In the genomic region with DNA sequence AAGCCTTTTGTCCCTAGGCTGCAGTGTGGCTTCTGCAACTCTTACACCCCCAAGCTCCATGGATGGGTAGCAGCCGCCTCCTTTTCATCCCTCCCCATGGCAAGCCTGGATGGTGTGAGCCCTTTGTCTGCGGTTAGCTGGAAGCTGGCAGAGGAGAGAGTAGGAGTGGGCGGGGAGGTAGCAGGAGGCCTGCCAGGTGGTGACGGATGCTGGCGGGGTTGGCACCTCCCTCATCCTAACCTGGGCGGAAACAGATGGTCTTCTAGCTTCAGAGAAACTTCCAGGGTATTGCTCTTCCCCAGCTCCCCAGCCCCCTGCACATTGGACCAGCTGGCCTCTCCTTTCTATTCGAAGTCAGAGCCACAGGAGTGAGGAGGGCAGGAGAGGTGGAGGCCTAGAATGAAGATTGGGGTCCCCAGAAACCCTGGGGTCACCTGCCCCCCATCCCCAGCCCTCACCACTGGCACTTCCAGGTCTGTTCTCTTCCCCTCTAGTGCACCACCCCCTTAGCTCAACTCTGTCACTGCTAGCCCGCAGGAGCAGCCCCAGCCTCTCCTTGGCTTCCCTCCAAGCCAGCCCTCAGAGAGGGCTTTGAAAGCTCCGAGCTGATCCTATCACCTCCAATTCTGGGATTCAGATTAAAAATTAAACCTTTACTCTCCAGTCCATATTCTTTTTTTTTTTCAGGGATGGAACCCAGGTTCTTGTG, we compare ENCODE assay signal across 10 mouse cellular contexts. TPM values are rescaled to one million over a fixed set of nuclear protein-coding genes. Genes with fewer than 3 reads are reported as not detected.
DNase-seq lines count a peak whose midpoint lies in the region; ATAC-seq lines count a peak whose summit lies in the region.
"Had no signal": no experiment of that assay in that cellular context is flagged by ENCODE, and none has a peak within 500 bp of the region (broad histone marks: within the 10 kb centered on the region; RNA-seq: fewer than 3 reads in every experiment).

No protein-coding gene starts in this region.

- H3K4me1 ChIP-seq in forebrain, embryonic 16.5 days (replicated peaks; ENCODE audit: control insufficient read depth, insufficient read depth, low read length), result peaks cover 44% of the 10 kb centered on the region

- H3K27ac ChIP-seq in forebrain, embryonic 16.5 days (ENCODE audit: low read length), result peak overlapping the region; percentile 88

- intact Hi-C loops in heart, postnatal 25 days (cut with DNase I), result loop anchor here (2.0 kb wide), 1 partner anchor 31 kb away; no protein-coding TSS in a partner anchor

- peak; percentile 67 for ATAC-seq in forebrain, embryonic 16.5 days

- H3K36me3 ChIP-seq in forebrain, embryonic 16.5 days (ENCODE audit: control insufficient read depth, insufficient read depth), result no peaks in the 10 kb centered on the region

- peak; percentile 21 for DNase-seq in layer of hippocampus, adult 11-12 months (ENCODE audit: low spot score)
- DNase-seq in layer of hippocampus, adult 9-10 months (ENCODE audit: low spot score), result no peak
- peak; percentile 95 for DNase-seq in cerebellum, adult 11 months
- peak; percentile 51 for DNase-seq in right cerebral cortex, postnatal 25 days
- DNase-seq in heart, postnatal 25 days (ENCODE audit: low spot score), result no peak
- DNase-seq in kidney, postnatal 10 days, result no peak
- no peak for DNase-seq in gastrocnemius, adult 18-20 months (ENCODE audit: low spot score)
- DNase-seq: kidney, postnatal 4 days had no signal

- peak overlapping the region; percentile 23; the same call in 1 of the 2 replicates for H3K9ac ChIP-seq in forebrain, embryonic 16.5 days (replicated peaks; ENCODE audit: low read depth, low read length)

- no peak overlapping the region for H3K4me2 ChIP-seq in forebrain, embryonic 16.5 days (ENCODE audit: low read length)

- WGBS in forebrain, embryonic 16.5 days, result 20% methylated on average over 9 of the region's 9 CpGs

- no peaks in the 10 kb centered on the region for H3K9me3 ChIP-seq in forebrain, embryonic 16.5 days (ENCODE audit: control insufficient read depth, low read length)

- H3K27me3 ChIP-seq in forebrain, embryonic 16.5 days (replicated peaks; ENCODE audit: control insufficient read depth, insufficient read depth, low read length), result peaks cover 2% of the 10 kb centered on the region; the same call in 1 of the 2 replicates

- no peak overlapping the region for H3K4me3 ChIP-seq in forebrain, embryonic 16.5 days (replicated peaks; ENCODE audit: low read length)

RNA-seq across cellular contexts. Expression of a gene that starts 16.3 kb away (rescaled TPM):
- 0.85 and 0.94 TPM in 2 replicates for polyA plus RNA-seq in forebrain, embryonic 16.5 days (2015; fragmentation: Nextera tagmentation; extraction: Ambion mirVana)
- total RNA-seq in heart, postnatal 25 days (2021), result 10 to 100 TPM; 15.8 to 16.7 TPM
- 1 to 10 TPM; 3.3 to 4.1 TPM for total RNA-seq in gastrocnemius, adult 18-20 months (2021)

RNA-seq across cellular contexts. Expression of a gene that starts 17.8 kb away (rescaled TPM):
- 1.6 and 2.0 TPM in 2 replicates for polyA plus RNA-seq in forebrain, embryonic 16.5 days (2015; fragmentation: Nextera tagmentation; extraction: Ambion mirVana)
- total RNA-seq in heart, postnatal 25 days (2021), result not detected
- total RNA-seq in gastrocnemius, adult 18-20 months (2021), result not detected
- polyA plus RNA-seq: lung, embryonic 16.5 days had no signal

RNA-seq across cellular contexts. Expression of a gene that starts 34.2 kb away (rescaled TPM):
- polyA plus RNA-seq in forebrain, embryonic 16.5 days (2015; fragmentation: Nextera tagmentation; extraction: Ambion mirVana), result 187 and 204 TPM in 2 replicates
- total RNA-seq in heart, postnatal 25 days (2021), result 100 to 1,000 TPM; 110 to 116 TPM
- 10 to 100 TPM; 72.1 to 77.5 TPM for total RNA-seq in gastrocnemius, adult 18-20 months (2021)

RNA-seq across cellular contexts. Expression of a gene that starts 58.8 kb away (rescaled TPM):
- polyA plus RNA-seq in forebrain, embryonic 16.5 days (2015; fragmentation: Nextera tagmentation; extraction: Ambion mirVana), result 1.8 and 2.1 TPM in 2 replicates
- 1 to 10 TPM; 1.1 to 1.4 TPM for total RNA-seq in heart, postnatal 25 days (2021)
- total RNA-seq in gastrocnemius, adult 18-20 months (2021), result under 1 TPM; 0.18 to 0.28 TPM

Comparison
In these comparisons a context has a peak if more than half of its experiments do, and no peak if none do; other contexts are left out.
1. DNase-seq: peak in layer of hippocampus, adult 11-12 months (single experiment), cerebellum, adult 11 months (single experiment) and right cerebral cortex, postnatal 25 days (single experiment); none in layer of hippocampus, adult 9-10 months (single experiment), heart, postnatal 25 days (single experiment), kidney, postnatal 10 days (single experiment) and gastrocnemius, adult 18-20 months (single experiment).